Mouse (Mus musculus): ENCODE measurements around the gene Fam180a. TPM values are rescaled to one million over a fixed set of nuclear protein-coding genes. Genes with fewer than 3 reads are reported as not detected.
A peak's percentile ranks its signal among the peaks of the same experiment; 100 is the strongest.
"Not testable (repeated sequence)": the region's sequence is repeated elsewhere in the genome, so short reads cannot be mapped to it uniquely, and the experiment has no call there.

Gene Fam180a
- polyA plus RNA-seq (2015; fragmentation: Nextera tagmentation; extraction: Ambion mirVana) = 1.3 and 2.3 TPM in 2 replicates

DNA sequence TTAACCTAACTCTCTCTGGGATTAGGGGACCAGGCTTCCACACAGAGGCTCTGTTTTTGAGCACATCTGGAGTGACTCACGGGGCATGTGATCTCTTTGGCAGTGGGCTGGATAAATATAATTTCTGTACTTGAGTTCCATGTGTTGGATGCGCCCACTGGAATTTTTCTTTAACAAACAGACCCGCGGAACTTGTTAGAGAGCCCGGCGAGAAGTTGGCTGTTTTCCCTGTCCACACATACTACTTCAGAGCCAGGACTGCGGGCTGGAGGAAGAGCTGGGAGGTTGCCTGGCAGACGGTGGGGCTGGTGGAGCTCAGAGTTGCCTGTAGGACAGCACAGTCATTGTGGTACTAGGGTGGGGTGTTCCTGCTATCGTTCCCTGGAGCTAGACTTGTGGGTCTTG is at the start of gene Fam180a:
TSS of gene Fam180a (minus strand) at position 31 of the 405 bp plus-strand sequence.
- no peak within 1 kb of the TSS for H3K4me3 ChIP-seq (replicated peaks)
- H3K4me1 ChIP-seq (replicated peaks) = peaks cover 6% of the 10 kb centered on the region; the same call in 1 of the 2 replicates
- peak within 1 kb of the TSS; percentile 49; the same call in 1 of the 2 replicates for H3K27ac ChIP-seq
- no peaks in the 10 kb centered on the region for H3K9me3 ChIP-seq
- no peak within 1 kb of the TSS for H3K9ac ChIP-seq
- WGBS = 46% methylated on average over 9 of the region's 9 CpGs
- no peaks in the 10 kb centered on the region for H3K36me3 ChIP-seq
- ATAC-seq = no peak; the same call in 1 of the 2 replicates
- no peaks in the 10 kb centered on the region for H3K27me3 ChIP-seq (replicated peaks)
- H3K4me2 ChIP-seq (replicated peaks) = peak within 1 kb of the TSS; percentile 17; the same call in 1 of the 2 replicates

DNA sequence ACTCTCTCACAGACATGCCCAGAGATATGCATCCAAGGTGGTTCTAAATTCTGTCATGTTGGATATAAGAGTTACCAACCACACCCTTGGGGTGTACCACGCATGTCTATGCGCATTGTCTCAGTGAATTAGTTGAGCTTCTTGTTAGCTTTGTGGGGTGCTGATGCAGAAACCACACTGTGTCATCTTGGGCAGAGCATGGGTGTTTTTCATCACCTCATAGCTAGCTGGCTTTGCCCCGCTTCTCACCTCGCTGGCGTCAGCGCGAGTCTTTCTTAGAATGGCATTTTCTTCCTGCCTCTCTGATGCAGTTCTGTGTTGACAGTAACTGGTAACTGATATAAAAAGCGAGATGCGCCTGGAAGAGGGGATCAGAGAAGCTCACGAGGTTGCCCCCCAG is 48.1 kb upstream of the Fam180a start:
- no peak overlapping the region for H3K9ac ChIP-seq
- H3K9me3 ChIP-seq = no peaks in the 10 kb centered on the region
- no peak for ATAC-seq
- H3K4me1 ChIP-seq (replicated peaks) = no peaks in the 10 kb centered on the region
- H3K27ac ChIP-seq = no peak overlapping the region
- 90% methylated on average over 10 of the region's 10 CpGs for WGBS
- no peaks in the 10 kb centered on the region for H3K27me3 ChIP-seq (replicated peaks)
- H3K36me3 ChIP-seq = no peaks in the 10 kb centered on the region
- no peak overlapping the region for H3K4me3 ChIP-seq (replicated peaks)
- H3K4me2 ChIP-seq (replicated peaks) = no peak overlapping the region

DNA sequence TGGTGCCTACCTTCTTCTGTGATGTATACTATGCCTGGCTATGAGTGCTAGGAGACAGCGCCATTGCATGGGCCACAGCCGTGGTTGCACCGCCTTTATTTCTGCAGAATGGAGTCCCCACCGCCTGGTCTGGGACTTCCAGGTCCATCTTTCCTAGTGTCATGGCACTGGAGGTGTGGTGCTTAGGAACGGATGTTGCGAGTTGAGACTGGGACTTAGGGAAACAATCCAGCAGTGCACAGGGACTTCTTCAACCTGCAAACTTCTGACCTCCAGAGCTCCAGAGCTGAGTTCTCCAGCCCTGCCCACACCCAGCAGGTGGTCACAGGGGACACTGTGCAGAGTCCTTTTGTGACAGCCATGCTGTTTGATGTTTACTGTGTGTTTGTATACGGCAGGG is 44.4 kb upstream of the Fam180a start:
- WGBS = 93% methylated on average over 7 of the region's 7 CpGs
- Histone ChIP-seq H3K27me3 (replicated peaks) (no peaks in the 10 kb centered on the region), H3K4me2 (replicated peaks) (no peak overlapping the region), H3K9me3 (no peaks in the 10 kb centered on the region), H3K27ac (no peak overlapping the region), H3K36me3 (no peaks in the 10 kb centered on the region), H3K4me1 (replicated peaks) (no peaks in the 10 kb centered on the region), H3K4me3 (replicated peaks) (no peak overlapping the region), H3K9ac (no peak overlapping the region)
- ATAC-seq = no peak

DNA sequence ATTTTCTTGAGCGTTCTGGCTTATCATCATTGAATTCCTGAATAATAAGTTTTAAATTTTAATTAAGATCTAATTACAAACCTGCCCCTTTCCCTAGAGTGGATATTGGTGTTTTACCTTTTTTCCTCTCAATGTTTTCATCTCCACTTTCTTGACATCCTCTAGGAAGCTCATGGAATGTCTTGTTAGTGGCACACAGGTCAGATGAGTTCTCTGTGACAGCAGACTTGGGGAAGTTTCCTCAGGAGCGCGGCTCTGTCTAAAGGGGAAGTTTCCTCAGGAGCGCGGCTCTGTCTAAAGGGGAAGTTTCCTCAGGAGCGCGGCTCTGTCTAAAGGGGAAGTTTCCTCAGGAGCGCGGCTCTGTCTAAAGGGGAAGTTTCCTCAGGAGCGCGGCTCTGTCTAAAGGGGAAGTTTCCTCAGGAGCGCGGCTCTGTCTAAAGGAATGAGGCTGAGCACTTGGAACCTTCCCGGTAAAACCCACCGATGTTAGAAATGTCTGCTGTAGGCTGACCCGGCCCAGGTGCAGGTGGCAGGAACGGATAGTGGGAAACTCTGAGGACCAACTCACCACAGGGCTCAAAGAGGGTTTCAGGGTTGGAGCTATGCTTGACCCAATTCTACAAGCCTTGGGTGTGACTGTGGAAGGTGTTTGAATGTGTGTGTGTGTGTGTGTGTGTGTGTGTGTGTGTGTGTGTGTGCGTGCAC is 43.8 kb upstream of the Fam180a start:
- not testable (repeated sequence) for H3K4me3 ChIP-seq (replicated peaks); H3K4me2 ChIP-seq (replicated peaks); H3K4me1 ChIP-seq (replicated peaks); H3K27me3 ChIP-seq (replicated peaks); H3K9ac ChIP-seq; H3K36me3 ChIP-seq; ATAC-seq; H3K9me3 ChIP-seq; H3K27ac ChIP-seq
- 87% methylated on average over 18 of the region's 18 CpGs for WGBS

- Histone ChIP-seq H3K4me1 (replicated peaks) (no peaks in the 10 kb centered on the region), H3K4me2 (replicated peaks) (no peak overlapping the region), H3K9me3 (no peaks in the 10 kb centered on the region), H3K27ac (no peak overlapping the region), H3K27me3 (replicated peaks) (no peaks in the 10 kb centered on the region), H3K36me3 (no peaks in the 10 kb centered on the region), H3K4me3 (replicated peaks) (no peak overlapping the region), H3K9ac (no peak overlapping the region)
- 67% methylated on average over 9 of the region's 9 CpGs for WGBS
- no peak for ATAC-seq
Observed at GRCm38 (mm10) chr6:35362596-35362995, 36.7 kb upstream of the Fam180a start.

GRCm38 (mm10) chr6:35355320-35355719 is 29.4 kb upstream of the Fam180a start:
- whole genome bisulfite sequencing = 94% methylated on average over 3 of the region's 3 CpGs
- no peak overlapping the region for H3K9ac ChIP-seq
- H3K9me3 ChIP-seq = no peaks in the 10 kb centered on the region
- H3K4me2 ChIP-seq (replicated peaks) = no peak overlapping the region
- no peak for ATAC-seq
- no peaks in the 10 kb centered on the region for H3K36me3 ChIP-seq
- H3K27ac ChIP-seq = no peak overlapping the region
- H3K27me3 ChIP-seq (replicated peaks) = no peaks in the 10 kb centered on the region
- no peaks in the 10 kb centered on the region for H3K4me1 ChIP-seq (replicated peaks)
- H3K4me3 ChIP-seq (replicated peaks) = no peak overlapping the region

- Histone ChIP-seq H3K27me3 (replicated peaks) (no peaks in the 10 kb centered on the region), H3K4me2 (replicated peaks) (no peak overlapping the region), H3K9ac (no peak overlapping the region), H3K4me1 (replicated peaks) (no peaks in the 10 kb centered on the region), H3K27ac (no peak overlapping the region), H3K36me3 (no peaks in the 10 kb centered on the region), H3K9me3 (no peaks in the 10 kb centered on the region), H3K4me3 (replicated peaks) (no peak overlapping the region)
- ATAC-seq = no peak
- 28% methylated on average over 6 of the region's 6 CpGs for WGBS
Observed at GRCm38 (mm10) chr6:35354622-35354998, 28.7 kb upstream of the Fam180a start.

- Histone ChIP-seq H3K4me3 (replicated peaks) (no peak overlapping the region), H3K9ac (no peak overlapping the region), H3K9me3 (no peaks in the 10 kb centered on the region), H3K4me1 (replicated peaks) (no peaks in the 10 kb centered on the region), H3K27ac (no peak overlapping the region), H3K36me3 (no peaks in the 10 kb centered on the region), H3K4me2 (replicated peaks) (0 out of 2 replicates have a peak overlapping the region, but pooled peaks have one; percentile 0), H3K27me3 (replicated peaks) (no peaks in the 10 kb centered on the region)
- WGBS = 23% methylated on average over 18 of the region's 18 CpGs
- no peak for ATAC-seq
Observed at GRCm38 (mm10) chr6:35353846-35354621, 28.1 kb upstream of the Fam180a start.

DNA sequence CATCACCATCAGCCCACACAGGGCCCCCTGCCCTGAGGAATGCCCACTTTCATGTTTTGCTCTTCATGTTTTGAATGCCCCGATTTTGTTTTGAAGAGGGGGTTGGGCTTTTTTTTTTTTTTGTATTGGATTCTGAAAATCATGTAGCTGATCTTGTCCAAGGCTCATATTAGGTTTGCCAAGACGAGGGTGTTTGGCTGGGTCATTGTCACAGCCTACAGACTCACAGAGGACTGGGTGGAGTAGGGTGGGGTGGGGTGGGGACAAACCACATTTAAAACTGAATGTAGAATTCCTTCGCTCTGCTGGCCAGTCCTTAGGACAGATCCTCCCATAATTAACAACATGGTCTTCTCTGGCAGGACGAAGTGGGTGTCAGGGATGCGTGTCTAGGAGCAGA is 27.5 kb upstream of the Fam180a start:
- Histone ChIP-seq H3K4me3 (replicated peaks) (no peak overlapping the region), H3K36me3 (no peaks in the 10 kb centered on the region), H3K4me2 (replicated peaks) (no peak overlapping the region), H3K27ac (no peak overlapping the region), H3K9ac (no peak overlapping the region), H3K9me3 (no peaks in the 10 kb centered on the region), H3K4me1 (replicated peaks) (no peaks in the 10 kb centered on the region), H3K27me3 (replicated peaks) (no peaks in the 10 kb centered on the region)
- ATAC-seq = no peak
- 70% methylated on average over 5 of the region's 5 CpGs for WGBS

DNA sequence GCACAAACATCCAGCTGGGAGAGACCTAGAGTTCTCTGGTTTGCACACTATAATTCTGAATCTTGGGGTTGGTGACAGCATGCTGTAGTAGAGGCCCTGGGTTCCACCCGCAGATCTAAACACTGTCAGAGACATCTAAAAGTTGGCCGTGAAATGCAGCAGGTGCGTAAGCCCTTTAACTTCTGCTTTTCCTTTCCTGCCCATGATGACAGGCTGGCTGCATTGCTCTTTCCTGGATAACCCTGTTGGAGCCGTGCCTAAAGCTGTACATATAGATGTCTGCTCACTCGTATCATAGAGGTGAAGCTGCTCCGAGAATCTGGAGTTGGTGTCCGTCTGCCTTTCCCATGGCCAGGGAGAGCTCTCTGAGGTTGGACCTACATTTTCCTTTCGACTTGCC is 26.9 kb upstream of the Fam180a start:
- 64% methylated on average over 8 of the region's 8 CpGs for WGBS
- H3K4me2 ChIP-seq (replicated peaks) = no peak overlapping the region
- no peaks in the 10 kb centered on the region for H3K36me3 ChIP-seq
- no peaks in the 10 kb centered on the region for H3K9me3 ChIP-seq
- H3K27ac ChIP-seq = no peak overlapping the region
- no peak overlapping the region for H3K9ac ChIP-seq
- H3K4me3 ChIP-seq (replicated peaks) = no peak overlapping the region
- ATAC-seq = no peak
- H3K27me3 ChIP-seq (replicated peaks) = no peaks in the 10 kb centered on the region
- H3K4me1 ChIP-seq (replicated peaks) = no peaks in the 10 kb centered on the region

DNA sequence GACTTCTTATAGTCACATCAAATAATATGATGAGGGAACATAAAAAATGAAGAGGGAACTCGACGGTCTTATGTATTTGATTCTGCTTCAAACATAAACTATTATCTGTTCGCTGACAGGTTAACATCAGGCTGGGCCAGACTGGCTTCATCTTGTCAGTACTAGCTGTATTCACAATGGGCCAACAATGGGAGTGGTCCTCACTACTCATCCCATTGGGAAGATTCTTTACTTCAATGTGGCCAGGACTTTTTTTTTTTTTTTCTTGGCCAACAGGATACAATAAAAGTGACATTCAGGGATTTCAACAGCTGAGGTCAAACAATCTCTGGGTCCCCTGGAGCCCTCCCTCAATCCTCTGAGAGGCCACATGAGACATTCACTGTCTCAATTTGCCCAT is 25.9 kb upstream of the Fam180a start:
- no peaks in the 10 kb centered on the region for H3K36me3 ChIP-seq
- no peaks in the 10 kb centered on the region for H3K27me3 ChIP-seq (replicated peaks)
- H3K27ac ChIP-seq = no peak overlapping the region
- H3K4me1 ChIP-seq (replicated peaks) = no peaks in the 10 kb centered on the region
- H3K9ac ChIP-seq = no peak overlapping the region
- WGBS = 95% methylated on average over 3 of the region's 3 CpGs
- no peak overlapping the region for H3K4me3 ChIP-seq (replicated peaks)
- H3K9me3 ChIP-seq = no peaks in the 10 kb centered on the region
- no peak for ATAC-seq
- no peak overlapping the region for H3K4me2 ChIP-seq (replicated peaks)

- H3K9me3 ChIP-seq = no peaks in the 10 kb centered on the region
- no peaks in the 10 kb centered on the region for H3K36me3 ChIP-seq
- ATAC-seq = no peak
- H3K9ac ChIP-seq = no peak overlapping the region
- no peaks in the 10 kb centered on the region for H3K4me1 ChIP-seq (replicated peaks)
- no peak overlapping the region for H3K27ac ChIP-seq
- WGBS = 55% methylated on average over 7 of the region's 7 CpGs
- H3K4me2 ChIP-seq (replicated peaks) = no peak overlapping the region
- no peak overlapping the region for H3K4me3 ChIP-seq (replicated peaks)
- H3K27me3 ChIP-seq (replicated peaks) = no peaks in the 10 kb centered on the region
Observed at GRCm38 (mm10) chr6:35349784-35350183, 23.8 kb upstream of the Fam180a start.

DNA sequence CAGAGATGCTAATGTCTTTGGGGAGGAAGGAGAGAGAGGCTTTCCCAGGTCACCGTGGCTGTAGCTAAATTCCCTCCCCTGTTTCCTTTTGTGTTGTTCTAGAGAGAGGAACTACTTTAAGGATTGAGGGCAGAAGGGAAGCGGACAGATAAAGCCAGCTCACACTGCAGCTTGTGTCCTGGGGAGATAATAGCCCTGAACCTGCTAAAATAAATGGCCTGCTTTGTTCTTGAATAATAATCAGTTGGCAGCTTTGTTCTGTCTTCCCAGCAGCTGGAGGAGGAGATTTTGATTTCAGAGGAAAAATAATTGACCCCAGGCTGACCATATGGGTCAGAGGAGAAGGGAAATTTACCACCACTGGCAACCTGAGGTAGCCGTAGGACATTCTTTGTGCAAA is 12.7 kb upstream of the Fam180a start:
- Histone ChIP-seq H3K9ac (no peak overlapping the region), H3K27me3 (replicated peaks) (no peaks in the 10 kb centered on the region), H3K4me2 (replicated peaks) (no peak overlapping the region), H3K9me3 (no peaks in the 10 kb centered on the region), H3K36me3 (no peaks in the 10 kb centered on the region), H3K4me3 (replicated peaks) (no peak overlapping the region), H3K27ac (no peak overlapping the region), H3K4me1 (replicated peaks) (no peaks in the 10 kb centered on the region)
- 43% methylated on average over 3 of the region's 3 CpGs for WGBS
- no peak for ATAC-seq

Data from intestine, embryonic 15.5 days (tissue).